Mouse (Mus musculus): Measurements from ENCODE around the gene Slc38a7.

DNA sequence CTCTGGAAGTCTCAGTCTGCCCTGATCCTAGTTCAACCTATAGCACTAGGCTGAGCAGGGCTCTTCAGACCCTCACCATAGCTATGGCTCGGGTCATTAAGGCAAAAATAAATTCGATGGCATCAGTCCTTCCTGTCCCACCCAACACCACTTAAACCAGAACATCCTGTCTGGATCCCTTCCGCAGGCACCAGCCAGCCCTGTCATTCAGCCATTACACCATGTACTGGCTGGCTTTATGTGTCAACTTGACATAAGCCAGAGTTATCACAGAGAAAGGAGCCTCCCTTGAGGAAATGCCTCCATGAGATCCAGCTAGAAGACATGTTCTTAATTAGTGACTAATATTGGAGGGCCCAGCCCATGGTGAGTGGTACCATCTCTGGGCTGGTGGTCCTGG, 30.6 kb downstream of the Slc38a7 start:
- no peak for TF ChIP-seq EP300 (IDR thresholded peaks at IDR 0.05; ENCODE audit: low read depth)
- no peak for TF ChIP-seq CTCF (IDR thresholded peaks at IDR 0.05; ENCODE audit: low read depth)

Data from liver, embryonic 14.5 days (tissue).